Mouse (Mus musculus) embryonic fibroblast, embryonic 13.5 days (primary cell): ENCODE results near the gene Ptprn2.

Experiments
- CTCF ChIP-seq: IDR thresholded peaks from 2 replicates; pipeline ENCODE4 v1.5.1; 2011; ENCODE audit warnings: mild to moderate bottlenecking, control low read depth, low read length, moderate library complexity, borderline replicate concordance; ENCODE audit not compliant: insufficient read depth
- POLR2A ChIP-seq: IDR thresholded peaks from 2 replicates; pipeline ENCODE4 v1.6.1; 2011; ENCODE audit warnings: low read depth, mild to moderate bottlenecking, control low read depth, low read length, moderate library complexity

DNA sequence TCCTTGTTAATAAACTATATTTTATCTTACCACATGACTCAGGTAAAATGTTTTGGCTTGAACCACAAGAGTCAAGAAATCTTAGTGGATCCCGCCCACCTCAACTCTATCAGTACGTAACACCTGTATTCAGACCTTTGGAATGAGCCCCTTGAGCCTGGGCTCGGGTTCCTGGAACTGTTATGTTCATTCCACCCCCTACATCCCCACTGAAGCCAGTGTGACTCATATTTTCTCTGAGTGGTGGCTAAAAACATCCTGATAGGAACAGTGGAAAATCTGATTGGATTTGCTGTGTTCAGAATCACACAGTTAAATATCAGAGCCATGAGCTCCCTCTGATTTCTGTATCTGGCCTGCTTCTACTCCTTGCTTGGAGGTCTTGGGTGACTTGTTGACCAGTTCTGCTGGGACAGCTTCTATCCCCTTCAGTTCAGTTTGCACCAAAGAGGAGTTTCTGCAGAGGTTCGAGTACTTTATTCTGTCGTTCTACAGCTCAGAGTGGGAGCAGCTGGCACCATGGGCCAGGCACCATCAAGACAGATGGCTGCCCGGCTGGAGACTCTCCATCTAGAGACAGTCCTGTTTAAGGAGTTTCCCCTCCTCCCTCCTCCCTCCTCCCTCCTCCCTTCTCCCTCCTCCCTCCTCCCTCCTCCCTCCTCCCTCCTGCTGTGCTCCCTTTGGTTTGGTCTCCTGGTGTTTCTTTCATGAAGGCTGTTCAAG lies 137.3 kb downstream of the Ptprn2 start:
- no peak for TF ChIP-seq CTCF
- TF ChIP-seq POLR2A: no peak
